Mouse (Mus musculus) T-helper 1 cell (primary cell): ENCODE data around the gene Sec1.

Experiments
- in situ Hi-C: fragments of 300-600 bp; cut with MboI, MseI; formaldehyde crosslinking; loops from one replicate; pipeline ENCODE4 v1.15.1; 2025; ENCODE audit warnings: high pct_unique_total_duplicates

The Sec1 gene

GRCm38 (mm10) chr7:45693921-45694591 is at the start of gene Sec1:
Gene Sec1 (minus strand): TSS chr7:45694402.
- in situ Hi-C loops = no loop called here

GRCm38 (mm10) chr7:45742338-45742737 is 48.1 kb upstream of the Sec1 start:
- in situ Hi-C loops = loop anchor here (5.0 kb wide), 1 partner anchor 60 kb away; no protein-coding TSS in a partner anchor

- in situ Hi-C loops = loop anchor here (5.0 kb wide), 1 partner anchor 61 kb away; no protein-coding TSS in a partner anchor
These were observed 47.6 kb upstream of the Sec1 start for GRCm38 (mm10) chr7:45741777-45742176.

GRCm38 (mm10) chr7:45741308-45741707 is 47.1 kb upstream of the Sec1 start:
- in situ Hi-C loops = loop anchor here (5.0 kb wide), 1 partner anchor 61 kb away; no protein-coding TSS in a partner anchor

- in situ Hi-C loops = loop anchor here (5.0 kb wide), 1 partner anchor 62 kb away; no protein-coding TSS in a partner anchor
These were observed 45.6 kb upstream of the Sec1 start for GRCm38 (mm10) chr7:45739820-45740219.

- in situ Hi-C loops = no loop called here
These were observed 45.1 kb upstream of the Sec1 start for GRCm38 (mm10) chr7:45739162-45739763.

GRCm38 (mm10) chr7:45733477-45733876 is 39.3 kb upstream of the Sec1 start:
- in situ Hi-C loops = loop anchor here (5.0 kb wide), 1 partner anchor 209 kb away; no protein-coding TSS in a partner anchor

GRCm38 (mm10) chr7:45730727-45731431 is 36.7 kb upstream of the Sec1 start:
- in situ Hi-C loops = loop anchor here (5.0 kb wide), 1 partner anchor 211 kb away; no protein-coding TSS in a partner anchor

- in situ Hi-C loops = no loop called here
These were observed 33.4 kb upstream of the Sec1 start for GRCm38 (mm10) chr7:45727625-45728024.

GRCm38 (mm10) chr7:45726419-45726818 is 32.2 kb upstream of the Sec1 start:
- in situ Hi-C loops = no loop called here

- in situ Hi-C loops = no loop called here
These were observed 31.5 kb upstream of the Sec1 start, which contains the start of gene Spaca4 for GRCm38 (mm10) chr7:45725713-45726112. Gene Spaca4 (minus strand): TSS chr7:45725813.

GRCm38 (mm10) chr7:45725151-45725550 is 30.9 kb upstream of the Sec1 start:
- in situ Hi-C loops = no loop called here

GRCm38 (mm10) chr7:45723781-45724180 is 29.6 kb upstream of the Sec1 start:
- in situ Hi-C loops = no loop called here

GRCm38 (mm10) chr7:45723301-45723700 is 29.1 kb upstream of the Sec1 start:
- in situ Hi-C loops = no loop called here

- in situ Hi-C loops = no loop called here
These were observed 28.1 kb upstream of the Sec1 start for GRCm38 (mm10) chr7:45722348-45722713.

- in situ Hi-C loops = no loop called here
These were observed 27.6 kb upstream of the Sec1 start for GRCm38 (mm10) chr7:45721642-45722347.

GRCm38 (mm10) chr7:45721234-45721571 is 27.0 kb upstream of the Sec1 start:
- in situ Hi-C loops = no loop called here

GRCm38 (mm10) chr7:45720413-45721233 is 26.4 kb upstream of the Sec1 start, which contains the start of gene Fam83e:
Gene Fam83e (plus strand): TSS chr7:45721212.
- in situ Hi-C loops = no loop called here

GRCm38 (mm10) chr7:45719738-45720412 is 25.7 kb upstream of the Sec1 start:
- in situ Hi-C loops = no loop called here

- in situ Hi-C loops = no loop called here
These were observed 25.0 kb upstream of the Sec1 start for GRCm38 (mm10) chr7:45719180-45719579.
